Mouse (Mus musculus) lung, adult 18-20 months (tissue): ENCODE measurements around the gene Foxb1.

Source experiments
- DNase-seq, 2 experiments: peaks; one replicate each; pipeline ENCODE4 v3.0.0; 2022; ENCODE audit warnings: mixed read lengths in 2 of 2

Gene Foxb1

GRCm38 (mm10) chr9:69760371-69761301, at the start of gene Foxb1:
Gene Foxb1, minus strand, starts transcription at chr9:69760940.
- no peak for DNase-seq

DNA sequence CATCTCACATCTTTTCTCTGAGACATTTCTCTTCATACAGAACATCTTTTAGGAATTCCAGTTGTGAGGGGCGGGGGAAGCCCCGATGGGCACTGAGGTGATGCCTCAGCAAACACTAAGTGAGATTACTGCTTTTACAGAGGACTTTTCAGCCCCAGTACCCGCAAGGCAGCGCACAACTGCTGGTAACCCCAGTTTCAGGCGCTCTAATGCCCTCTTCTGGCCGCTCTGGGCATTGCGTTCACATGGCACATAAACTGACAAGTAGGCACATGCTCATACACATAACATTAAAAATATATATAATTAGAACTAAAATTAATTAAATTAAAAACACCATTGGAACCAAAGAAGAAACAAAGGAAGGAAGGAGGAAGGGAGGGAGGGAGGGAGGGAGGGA, 29.8 kb upstream of the Foxb1 start:
- no peak for DNase-seq

DNA sequence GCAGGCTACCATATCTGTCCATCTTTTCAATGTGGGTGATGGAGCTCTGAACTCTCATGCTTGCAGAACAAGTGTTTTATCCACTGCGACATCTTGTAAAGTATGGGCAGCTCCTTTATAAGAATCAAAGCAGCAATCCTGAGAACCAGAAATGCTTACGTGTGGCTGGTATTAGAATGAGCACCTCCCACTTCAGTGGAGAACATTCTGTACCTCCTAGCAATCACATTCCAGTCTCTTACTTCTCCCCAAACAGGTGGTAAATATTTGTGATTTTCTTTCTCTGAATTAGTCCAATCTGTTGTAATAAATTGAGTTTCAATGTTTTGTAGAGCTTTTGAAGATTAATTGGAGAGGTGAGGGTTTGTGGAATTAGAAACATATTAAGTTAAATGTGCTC, 19.3 kb upstream of the Foxb1 start:
- no peak for DNase-seq

GRCm38 (mm10) chr9:69769949-69770585, 9.3 kb upstream of the Foxb1 start:
- no peak for DNase-seq

GRCm38 (mm10) chr9:69769091-69769948, 8.6 kb upstream of the Foxb1 start:
- no peak for DNase-seq

- DNase-seq = no peak
Measured at GRCm38 (mm10) chr9:69768136-69768875, 7.6 kb upstream of the Foxb1 start.

DNA sequence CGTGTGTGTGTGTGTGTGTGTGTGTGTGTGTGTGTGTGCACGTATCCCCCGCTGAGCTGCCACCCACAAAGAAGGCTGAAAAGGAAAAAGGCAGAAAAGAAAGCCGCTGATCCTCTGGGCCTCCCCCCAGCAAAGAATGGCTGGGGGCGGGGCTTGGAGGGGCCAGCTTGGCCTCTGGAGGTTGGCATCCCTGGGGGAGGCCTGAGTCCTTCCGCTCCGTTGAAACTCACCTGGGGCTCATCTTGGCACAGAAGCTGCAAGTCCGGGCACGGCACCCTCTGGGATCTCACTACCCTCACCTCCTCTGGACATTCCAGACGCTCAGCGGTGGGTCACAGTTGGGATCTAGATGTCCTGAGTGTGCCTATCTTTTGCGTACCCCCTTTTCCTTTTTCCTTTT, 6.7 kb upstream of the Foxb1 start:
- no peak for DNase-seq

- no peak for DNase-seq
Measured at GRCm38 (mm10) chr9:69766936-69767335, 6.2 kb upstream of the Foxb1 start.

- DNase-seq = no peak
Measured at GRCm38 (mm10) chr9:69766301-69766700, 5.6 kb upstream of the Foxb1 start.

GRCm38 (mm10) chr9:69765483-69766050, 4.8 kb upstream of the Foxb1 start:
- no peak for DNase-seq

DNA sequence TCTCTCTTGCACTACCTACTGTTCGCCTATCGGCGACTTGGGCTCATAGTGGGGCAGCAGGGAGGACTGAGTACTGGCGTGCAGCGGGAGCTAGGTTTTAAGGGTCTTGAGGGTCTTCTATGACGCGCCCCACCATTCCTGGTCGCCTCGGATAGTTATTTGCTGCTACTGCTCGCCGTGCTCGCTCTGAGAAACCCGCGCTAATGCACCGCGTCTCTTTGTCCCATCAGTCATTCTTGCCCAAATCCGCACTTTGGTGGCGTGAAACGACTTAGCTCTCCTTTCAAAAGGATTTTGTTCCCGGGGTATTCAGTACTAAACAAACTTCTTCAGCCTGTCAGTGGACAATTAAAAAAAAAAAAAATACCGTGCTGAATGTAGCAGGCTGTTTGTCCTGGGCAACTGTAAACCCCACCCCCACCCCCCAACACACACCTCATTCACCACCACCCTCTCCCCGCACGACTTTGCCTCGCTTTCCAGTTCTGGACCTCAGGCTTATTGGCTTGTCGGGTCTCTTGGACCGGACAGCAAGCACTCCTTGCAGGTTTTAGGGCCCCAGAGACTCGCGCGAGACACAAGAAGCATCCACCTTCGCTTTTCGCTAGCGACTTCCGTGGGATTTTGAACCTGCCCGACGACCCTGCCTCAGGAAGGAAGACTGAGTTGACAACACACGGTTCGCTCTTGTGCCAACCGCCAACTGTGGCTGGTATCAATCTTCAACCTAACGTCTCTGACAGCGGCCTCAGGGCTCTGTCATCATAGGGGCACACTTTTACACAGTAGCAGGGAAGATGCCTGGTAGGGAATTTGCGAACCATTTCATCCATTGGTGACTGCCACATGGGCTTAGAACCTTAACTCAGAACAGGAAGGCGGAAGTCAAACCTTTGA, 4.1 kb upstream of the Foxb1 start:
- no peak for DNase-seq

DNA sequence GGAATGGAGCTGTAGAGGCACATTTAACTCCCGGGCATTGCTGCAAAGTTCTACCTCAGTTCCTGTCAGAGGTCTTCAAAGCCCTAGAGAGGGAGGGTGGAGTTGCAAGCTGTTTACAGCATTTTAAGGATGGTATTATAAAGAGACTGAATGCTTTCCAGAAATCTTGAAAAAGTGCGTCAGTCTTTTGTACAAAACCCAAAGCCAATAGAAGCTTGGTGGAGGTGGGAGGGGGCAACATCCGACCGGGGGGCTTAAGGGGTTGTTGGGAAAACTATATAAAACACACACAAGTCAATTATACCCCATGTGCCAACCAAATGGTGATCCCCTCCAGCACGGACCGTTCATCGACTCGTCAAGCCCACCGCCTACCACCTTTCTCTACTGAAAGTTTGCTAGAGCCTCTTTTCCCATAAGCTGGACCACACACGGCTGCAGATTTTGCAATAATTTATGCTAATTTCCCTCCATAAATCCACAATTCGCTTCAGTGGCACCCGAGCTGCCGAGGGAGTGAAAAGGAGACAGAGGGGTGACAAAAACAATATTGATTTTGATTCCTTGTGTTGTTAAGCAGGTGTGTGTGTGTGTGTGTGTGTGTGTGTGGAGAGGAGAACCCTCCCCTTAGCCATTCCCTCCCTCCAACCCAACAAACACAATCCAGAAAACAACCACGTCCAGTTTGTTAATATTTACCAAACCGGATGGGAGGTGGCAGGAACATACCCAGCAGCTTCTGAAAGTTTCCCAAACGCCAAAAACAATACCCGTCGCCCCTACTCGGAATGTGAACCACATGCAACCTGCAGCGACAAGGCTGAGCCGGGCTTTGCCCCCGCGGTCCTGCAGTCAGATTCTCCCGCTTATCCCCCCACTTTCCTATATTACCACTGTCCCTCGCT, 3.2 kb upstream of the Foxb1 start:
- DNase-seq = no peak

- no peak for DNase-seq
Measured at GRCm38 (mm10) chr9:69762703-69763102, 2.0 kb upstream of the Foxb1 start.

DNA sequence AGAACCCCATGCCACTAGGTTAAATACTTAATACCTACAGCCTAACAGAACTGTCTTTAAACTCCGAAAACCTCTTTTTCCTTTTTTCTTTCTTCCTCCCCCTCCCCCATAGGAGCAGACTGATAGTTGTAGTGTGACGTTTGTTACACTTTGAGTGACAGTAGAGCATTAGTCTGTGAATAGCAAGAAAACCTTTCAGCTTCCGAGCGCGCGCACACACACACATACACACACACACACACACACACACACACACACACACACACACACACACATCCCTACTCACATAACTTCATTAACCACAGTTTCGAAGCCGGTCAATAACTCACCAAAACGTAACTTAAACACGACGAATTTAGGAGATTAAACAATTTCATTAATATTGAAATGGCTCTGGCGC, 1.5 kb upstream of the Foxb1 start:
- DNase-seq = no peak

GRCm38 (mm10) chr9:69761569-69761968, 829 bp upstream of the Foxb1 start:
- DNase-seq = no peak

- peak; percentile 9 to 21 for DNase-seq
Measured at GRCm38 (mm10) chr9:69759721-69760221, 969 bp downstream of the Foxb1 start.

GRCm38 (mm10) chr9:69758946-69759615, 1.7 kb downstream of the Foxb1 start:
- no peak for DNase-seq

GRCm38 (mm10) chr9:69758506-69758905, 2.2 kb downstream of the Foxb1 start:
- DNase-seq = no peak

- no peak for DNase-seq
Measured at GRCm38 (mm10) chr9:69757254-69757653, 3.5 kb downstream of the Foxb1 start.
